Mouse (Mus musculus) thymus, adult 2 months (tissue): Measurements from ENCODE around the gene Slc5a2. TPM values are rescaled to one million over a fixed set of nuclear protein-coding genes. Genes with fewer than 3 reads are reported as not detected.

Experiments used
- DNase-seq: peaks from one replicate; pipeline ENCODE4 v3.0.0; 2021
- H3K27ac ChIP-seq: fragments of 200-500 bp; 2 replicates; pipeline ENCODE4 v1.5.1; 2012; ENCODE audit warnings: low read length, control low read depth; ENCODE audit not compliant: control insufficient read depth, insufficient read depth
- H3K27me3 ChIP-seq: fragments of 200-500 bp; 2 replicates; pipeline ENCODE4 v1.6.1; 2012; ENCODE audit warnings: mild to moderate bottlenecking, low read length, moderate library complexity, mixed read lengths; ENCODE audit not compliant: control insufficient read depth, insufficient read depth
- H3K36me3 ChIP-seq: fragments of 200-500 bp; 2 replicates; pipeline ENCODE4 v1.6.1; 2012; ENCODE audit warnings: mild to moderate bottlenecking, low read length, moderate library complexity; ENCODE audit not compliant: control insufficient read depth, insufficient read depth
- H3K4me1 ChIP-seq: fragments of 200-500 bp; replicated peaks from 2 replicates; pipeline ENCODE4 v1.6.1; 2012; ENCODE audit warnings: low read length; ENCODE audit not compliant: control insufficient read depth, insufficient read depth
- H3K4me3 ChIP-seq: fragments of 200-500 bp; 2 replicates; pipeline ENCODE4 v1.5.1; 2012; ENCODE audit warnings: mild to moderate bottlenecking, low read length, control low read depth, moderate library complexity; ENCODE audit not compliant: control insufficient read depth, insufficient read depth
- CTCF ChIP-seq: fragments of 200-500 bp; IDR thresholded peaks from 2 replicates; pipeline ENCODE4 v1.5.1; 2012; ENCODE audit warnings: mild to moderate bottlenecking, control low read depth, low read length, moderate library complexity, borderline replicate concordance; ENCODE audit not compliant: control insufficient read depth, poor library complexity, insufficient read depth; ENCODE audit errors: extremely low read depth
- POLR2A ChIP-seq: fragments of 200-500 bp; IDR thresholded peaks from 2 replicates; pipeline ENCODE4 v1.6.1; 2012; ENCODE audit warnings: mild to moderate bottlenecking, low read length, control low read depth, moderate library complexity; ENCODE audit not compliant: control insufficient read depth, poor library complexity, insufficient read depth; ENCODE audit errors: extremely low read depth
- WGBS: fragments of 180-500 bp; shearing (Covaris S2); methylation state at CpG from one replicate; pipeline ENCODE4 v1.1.7; 2018; 5-methylcytosine and 5-hydroxymethylcytosine counted together
- polyA plus RNA-seq: library from polyadenylated mRNA; depleted of rRNA; stranded (reverse); fragments of >200 nt; gene quantifications from 2 replicates; pipeline ENCODE4 v1.2.3, GENCODE M21; 2012; rRNA removed

The Slc5a2 gene
- polyA plus RNA-seq, result 0.29 and 0.67 TPM in 2 replicates

GRCm38 (mm10) chr7:128265411-128265810 is at the start of gene Slc5a2:
TSS of gene Slc5a2 (plus strand) at chr7:128265657.
- Histone ChIP-seq H3K36me3 (no peaks in the 10 kb centered on the region), H3K27ac (no peak within 1 kb of the TSS), H3K4me1 (no peaks in the 10 kb centered on the region), H3K27me3 (no peaks in the 10 kb centered on the region), H3K4me3 (no peak within 1 kb of the TSS)
- TF ChIP-seq POLR2A (no peak), CTCF (no peak)
- 92% methylated on average over 6 of the region's 6 CpGs for WGBS
- DNase-seq, result no peak

- WGBS, result 82% methylated on average over 4 of the region's 4 CpGs
- H3K27ac ChIP-seq, result no peak overlapping the region
Measured at GRCm38 (mm10) chr7:128219952-128220351, 45.5 kb upstream of the Slc5a2 start.

GRCm38 (mm10) chr7:128220936-128221335 is 44.5 kb upstream of the Slc5a2 start:
- TF ChIP-seq CTCF, result no peak
- TF ChIP-seq POLR2A, result no peak
- H3K27me3 ChIP-seq, result no peaks in the 10 kb centered on the region
- H3K4me3 ChIP-seq, result no peak overlapping the region
- H3K36me3 ChIP-seq, result no peaks in the 10 kb centered on the region
- no peak overlapping the region for H3K27ac ChIP-seq
- 97% methylated on average over 3 of the region's 3 CpGs for WGBS
- no peaks in the 10 kb centered on the region for H3K4me1 ChIP-seq
- DNase-seq, result no peak

More at GRCm38 (mm10) chr7:128219952-128220351, 45.5 kb upstream of the Slc5a2 start:
- H3K36me3 ChIP-seq, result no peaks in the 10 kb centered on the region
- H3K4me1 ChIP-seq, result no peaks in the 10 kb centered on the region
- no peaks in the 10 kb centered on the region for H3K27me3 ChIP-seq
- H3K4me3 ChIP-seq, result no peak overlapping the region
- TF ChIP-seq CTCF, result no peak
- no peak for TF ChIP-seq POLR2A
- DNase-seq, result no peak

DNA sequence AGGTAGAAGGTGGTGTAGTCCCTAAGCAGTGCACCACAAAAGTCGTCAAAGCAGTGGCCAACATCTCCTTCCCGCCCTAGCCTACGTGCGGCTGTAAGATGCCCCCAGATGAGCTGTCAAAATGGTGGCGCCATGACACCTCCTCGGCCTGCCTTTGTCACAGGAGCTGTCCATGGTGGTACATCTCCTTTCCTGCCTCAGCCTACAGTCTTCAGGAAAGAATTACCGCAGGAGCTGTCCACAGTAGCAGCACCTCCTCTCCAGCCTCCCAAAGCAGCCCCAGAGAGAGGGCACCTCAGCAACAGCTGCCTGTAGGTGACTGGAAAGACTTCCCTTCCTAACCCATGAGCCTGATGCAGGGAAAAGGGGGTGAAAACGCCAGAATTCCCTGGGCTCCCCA is 33.7 kb upstream of the Slc5a2 start:
- no peak for DNase-seq
- no peak overlapping the region for H3K4me3 ChIP-seq
- no peaks in the 10 kb centered on the region for H3K27me3 ChIP-seq
- TF ChIP-seq POLR2A (no peak), CTCF (no peak)
- no peaks in the 10 kb centered on the region for H3K36me3 ChIP-seq
- H3K27ac ChIP-seq, result no peak overlapping the region
- peaks cover 2% of the 10 kb centered on the region for H3K4me1 ChIP-seq
- WGBS, result 50% methylated on average over 8 of the region's 8 CpGs

GRCm38 (mm10) chr7:128234796-128235195 is 30.7 kb upstream of the Slc5a2 start:
- H3K36me3 ChIP-seq, result no peaks in the 10 kb centered on the region
- no peak for DNase-seq
- 84% methylated on average over 2 of the region's 2 CpGs for WGBS
- peaks cover 9% of the 10 kb centered on the region for H3K4me1 ChIP-seq
- no peak overlapping the region for H3K27ac ChIP-seq
- TF ChIP-seq POLR2A (no peak), CTCF (no peak)
- no peak overlapping the region for H3K4me3 ChIP-seq
- no peaks in the 10 kb centered on the region for H3K27me3 ChIP-seq

DNA sequence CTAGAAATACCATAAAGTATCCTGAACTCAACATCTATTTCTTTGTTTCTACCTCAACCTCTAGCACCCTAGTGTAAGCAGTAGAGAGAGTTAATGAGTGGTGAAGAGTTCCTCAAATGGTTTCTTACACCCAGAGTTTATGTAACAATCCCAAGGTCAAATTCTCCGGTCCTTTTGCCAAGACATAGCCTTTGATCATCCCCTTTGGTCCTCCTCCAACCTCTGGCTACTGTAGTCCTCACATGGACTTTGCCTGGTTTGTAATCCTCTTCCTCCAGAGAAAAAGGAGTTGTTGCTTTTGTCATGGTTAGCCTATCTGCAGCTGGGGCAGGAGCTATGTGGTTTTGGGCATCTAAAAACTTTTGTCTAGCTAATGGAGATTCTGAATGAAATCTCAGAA is 30.0 kb upstream of the Slc5a2 start:
- Histone ChIP-seq H3K36me3 (peaks cover 5% of the 10 kb centered on the region), H3K4me1 (peaks cover 9% of the 10 kb centered on the region), H3K4me3 (no peak overlapping the region), H3K27ac (no peak overlapping the region), H3K27me3 (no peaks in the 10 kb centered on the region)
- 91% methylated on average over 1 of the region's 1 CpGs for whole genome bisulfite sequencing
- TF ChIP-seq CTCF, result no peak
- no peak for TF ChIP-seq POLR2A
- no peak for DNase-seq

DNA sequence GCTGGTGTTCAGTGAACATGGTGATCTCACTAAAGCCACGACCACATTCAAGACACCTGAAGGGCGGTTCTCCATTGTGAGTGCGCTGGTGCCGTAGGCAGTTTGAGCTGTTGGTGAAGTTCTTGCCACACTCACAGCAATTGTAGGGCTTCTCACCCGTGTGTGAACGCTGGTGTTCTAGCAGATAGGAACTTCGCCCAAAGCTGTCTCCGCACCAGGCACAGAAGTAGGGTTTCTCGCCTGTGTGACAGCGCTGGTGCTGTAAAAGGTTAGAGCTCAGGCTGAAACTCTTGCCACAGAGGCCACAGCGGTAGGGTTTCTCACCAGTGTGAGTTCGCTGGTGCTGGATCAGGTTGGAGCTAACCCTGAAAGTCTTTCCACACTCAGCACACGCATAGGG is 29.0 kb upstream of the Slc5a2 start:
- no peaks in the 10 kb centered on the region for H3K27me3 ChIP-seq
- WGBS, result 97% methylated on average over 13 of the region's 13 CpGs
- DNase-seq, result no peak
- H3K4me1 ChIP-seq, result peaks cover 9% of the 10 kb centered on the region
- peaks cover 12% of the 10 kb centered on the region for H3K36me3 ChIP-seq
- TF ChIP-seq POLR2A (no peak), CTCF (no peak)
- no peak overlapping the region for H3K4me3 ChIP-seq
- no peak overlapping the region for H3K27ac ChIP-seq
